Mouse (Mus musculus) cerebellum, postnatal 36 days (tissue): ENCODE measurements around the gene Samd4.
A peak's percentile ranks its signal among the peaks of the same experiment; 100 is the strongest.

Experiments
- DNase-seq, 2 experiments: peaks; one replicate each; pipeline ENCODE4 v3.0.0; 2021 to 2022; ENCODE audit warnings: mixed read lengths in 2 of 2

Gene Samd4

GRCm38 (mm10) chr14:46959166-46959721, 76.6 kb downstream of the Samd4 start:
- no peak for DNase-seq

- DNase-seq, result no peak
Observed at GRCm38 (mm10) chr14:46959831-46960230, 77.2 kb downstream of the Samd4 start.

GRCm38 (mm10) chr14:46962832-46963231, 80.2 kb downstream of the Samd4 start:
- no peak for DNase-seq

- no peak for DNase-seq
Observed at GRCm38 (mm10) chr14:46964074-46964872, 81.6 kb downstream of the Samd4 start.

- DNase-seq, result no peak
Observed at GRCm38 (mm10) chr14:46966206-46966605, 83.6 kb downstream of the Samd4 start.

GRCm38 (mm10) chr14:46968046-46968445, 85.4 kb downstream of the Samd4 start:
- DNase-seq, result no peak

GRCm38 (mm10) chr14:46970673-46971072, 88.0 kb downstream of the Samd4 start:
- peak; percentile 42 to 49 for DNase-seq

- DNase-seq, result no peak
Observed at GRCm38 (mm10) chr14:46971802-46972201, 89.1 kb downstream of the Samd4 start.

GRCm38 (mm10) chr14:46974874-46975273, 92.2 kb downstream of the Samd4 start:
- no peak for DNase-seq

- no peak for DNase-seq
Observed at GRCm38 (mm10) chr14:46975969-46976368, 93.3 kb downstream of the Samd4 start.

GRCm38 (mm10) chr14:46976712-46977111, 94.1 kb downstream of the Samd4 start:
- DNase-seq, result no peak

- no peak for DNase-seq
Observed at GRCm38 (mm10) chr14:46977660-46978059, 95.0 kb downstream of the Samd4 start.

GRCm38 (mm10) chr14:46979172-46979571, 96.5 kb downstream of the Samd4 start:
- DNase-seq, result no peak

GRCm38 (mm10) chr14:46980736-46981438, 98.2 kb downstream of the Samd4 start:
- no peak for DNase-seq

GRCm38 (mm10) chr14:46982106-46982505, 99.5 kb downstream of the Samd4 start:
- DNase-seq, result no peak

GRCm38 (mm10) chr14:46984542-46985125, 102.0 kb downstream of the Samd4 start:
- no peak for DNase-seq

- DNase-seq, result no peak
Observed at GRCm38 (mm10) chr14:46989694-46990093, 107.0 kb downstream of the Samd4 start.

GRCm38 (mm10) chr14:46990450-46990849, 107.8 kb downstream of the Samd4 start:
- no peak for DNase-seq

- DNase-seq, result no peak
Observed at GRCm38 (mm10) chr14:46994704-46995103, 112.0 kb downstream of the Samd4 start.

GRCm38 (mm10) chr14:46999321-47000025, 116.8 kb downstream of the Samd4 start:
- DNase-seq, result no peak

- DNase-seq, result no peak
Observed at GRCm38 (mm10) chr14:47000096-47000736, 117.6 kb downstream of the Samd4 start.
